Mouse (Mus musculus) heart, adult 2 months (tissue): ENCODE measurements around the gene Cyp27a1.

ENCODE experiments used
- CTCF ChIP-seq: fragments of 200-600 bp; IDR thresholded peaks from 2 replicates; pipeline ENCODE4 v1.8.1; 2022; ENCODE audit warnings: antibody characterized with exemption, mild to moderate bottlenecking, moderate library complexity
- POLR2A ChIP-seq: fragments of 200-500 bp; IDR thresholded peaks from 2 replicates; pipeline ENCODE4 v1.6.1; 2011; ENCODE audit warnings: mild to moderate bottlenecking, low read depth, low read length, control low read depth; ENCODE audit not compliant: insufficient read depth

DNA sequence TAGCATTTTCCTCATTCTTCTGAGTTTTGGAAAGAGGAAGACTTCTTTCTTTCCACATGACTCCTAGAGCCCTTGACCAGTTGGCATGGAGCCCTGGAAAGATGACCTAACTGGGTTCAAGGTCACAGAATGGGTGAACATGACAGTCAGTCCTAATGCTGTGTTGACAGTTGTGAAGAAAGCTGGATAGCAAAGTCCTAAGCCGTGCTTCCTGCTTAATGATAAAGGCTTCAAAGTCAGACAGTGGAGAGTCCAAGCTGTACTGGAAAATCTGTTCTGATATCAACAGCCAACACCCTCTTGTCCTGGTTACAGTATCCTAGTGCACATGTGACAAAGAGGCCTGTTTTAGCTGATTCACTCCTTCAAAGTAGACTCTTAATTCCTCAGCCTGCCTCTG lies 14.6 kb upstream of the Cyp27a1 start:
- TF ChIP-seq CTCF (no peak), POLR2A (no peak)
